Mouse (Mus musculus): ENCODE data around the gene Gnai1.
"Not testable (repeated sequence)": the region's sequence is repeated elsewhere in the genome, so short reads cannot be mapped to it uniquely, and the experiment has no call there.

Gnai1 gene

DNA sequence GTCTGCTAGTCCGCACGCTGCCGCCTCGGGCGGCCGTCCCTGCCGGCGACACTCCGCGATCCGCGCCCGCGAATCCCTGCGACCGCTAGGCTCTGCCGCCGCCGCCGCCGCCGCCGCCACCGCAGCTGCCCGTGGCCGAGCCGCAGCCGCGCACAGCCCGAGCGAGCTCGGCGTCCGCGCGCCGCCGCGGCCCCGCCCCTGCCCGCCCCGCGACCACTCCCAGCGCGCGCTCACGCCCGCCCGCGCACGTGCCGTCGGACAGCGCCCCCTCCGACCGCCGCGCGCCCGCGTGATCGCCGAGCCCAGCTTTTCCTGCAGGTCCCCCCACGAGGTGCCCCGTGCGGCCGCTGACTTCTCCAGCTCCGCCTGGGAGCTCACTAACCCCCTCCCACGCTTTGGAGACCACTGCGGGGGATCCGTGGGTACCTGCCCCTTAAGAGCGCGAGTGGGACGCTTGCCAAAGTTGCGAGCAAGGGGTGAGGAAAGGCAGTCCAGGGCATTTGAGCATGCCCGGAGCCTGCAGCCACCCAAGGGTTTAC, at the start of gene Gnai1:
TSS of gene Gnai1 (minus strand) at position 75 of the 539 bp plus-strand sequence.
- peak; percentile 73 for DNase-seq (ENCODE audit: low read depth, low spot score)

DNA sequence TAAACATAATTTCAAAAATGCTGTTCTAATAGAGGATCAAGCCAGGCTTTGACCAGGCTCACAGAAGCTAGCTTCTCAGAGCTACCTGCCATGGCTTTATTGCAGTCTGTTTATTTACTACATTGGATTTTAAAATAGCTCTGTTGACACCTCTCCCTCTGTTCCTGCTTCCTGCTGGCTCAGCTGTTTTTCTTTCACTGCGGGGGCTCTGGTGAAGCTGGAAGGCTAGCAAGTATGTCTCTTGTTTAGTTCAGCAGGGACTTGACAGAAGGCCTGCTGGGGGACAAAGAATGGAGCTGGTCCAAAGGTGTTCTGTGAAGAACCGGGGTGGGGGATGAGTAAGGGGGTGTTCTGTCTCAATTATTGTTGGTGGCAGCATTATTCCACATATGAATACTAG, 7.7 kb upstream of the Gnai1 start:
- peak; percentile 17 for DNase-seq (ENCODE audit: low read depth, low spot score)

- no peak for DNase-seq (ENCODE audit: low read depth, low spot score)
These were observed 5.3 kb upstream of the Gnai1 start for GRCm38 (mm10) chr5:18365460-18365859.

DNA sequence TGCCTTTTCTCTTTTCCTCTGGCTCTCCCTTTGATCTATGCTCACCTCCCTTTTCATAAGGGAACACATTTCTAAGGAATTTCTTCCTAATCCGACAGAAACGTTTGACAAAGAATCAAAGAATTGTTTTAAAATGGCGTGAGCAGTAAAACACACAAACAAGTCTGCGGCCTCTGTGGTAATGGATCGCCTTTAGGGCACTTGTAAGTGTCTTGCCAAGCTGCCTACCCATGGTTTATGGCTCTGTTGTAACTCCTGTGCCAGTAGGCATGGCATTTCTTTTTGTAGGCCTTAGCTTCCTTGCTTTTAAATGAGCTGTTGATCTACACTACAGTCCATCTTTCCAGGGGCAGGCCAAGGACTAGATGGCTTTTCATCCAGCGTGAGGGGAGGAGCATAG, 801 bp upstream of the Gnai1 start:
- DNase-seq (ENCODE audit: low read depth, low spot score): no peak

GRCm38 (mm10) chr5:18359376-18360280, 527 bp downstream of the Gnai1 start:
- DNase-seq (ENCODE audit: low read depth, low spot score): peak; percentile 64

DNA sequence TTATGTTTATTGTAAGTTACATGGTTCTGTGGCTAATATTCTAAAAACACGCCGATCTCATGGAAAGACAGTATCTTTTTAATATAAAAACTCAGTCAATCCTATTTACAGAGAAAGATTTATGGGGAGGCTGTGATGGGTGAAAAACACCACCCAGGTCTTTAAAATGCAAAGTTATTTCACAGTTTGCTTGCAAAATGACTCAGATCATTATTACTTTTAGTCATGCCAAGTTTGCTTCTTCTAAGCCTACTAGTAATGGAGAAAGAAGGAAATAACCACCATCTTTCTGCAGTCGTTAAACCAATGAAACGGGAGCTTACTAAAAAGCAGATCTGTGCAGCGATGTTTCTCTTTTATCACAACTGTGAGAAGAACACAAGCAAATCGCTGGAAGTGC, 1.4 kb downstream of the Gnai1 start:
- DNase-seq (ENCODE audit: low read depth, low spot score): no peak

DNA sequence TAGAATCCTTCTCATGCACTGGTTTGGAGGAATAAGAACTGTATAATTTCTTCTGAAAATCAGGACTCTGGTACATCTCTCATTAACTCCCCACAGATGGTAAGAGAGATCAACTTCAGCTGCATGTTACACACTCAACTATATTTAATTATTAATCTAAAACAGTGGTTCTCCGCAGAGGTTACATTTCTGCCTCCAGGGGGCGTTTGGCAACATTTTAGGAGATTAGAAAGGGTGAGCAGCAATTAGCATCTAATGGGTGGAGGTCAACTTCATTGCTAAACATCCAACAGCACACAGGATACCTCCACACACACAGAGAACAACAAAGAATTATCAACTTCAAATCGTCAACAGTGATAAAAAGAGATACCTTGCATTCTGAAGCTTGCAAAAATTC, 2.0 kb downstream of the Gnai1 start:
- DNase-seq (ENCODE audit: low read depth, low spot score): peak; percentile 75

DNA sequence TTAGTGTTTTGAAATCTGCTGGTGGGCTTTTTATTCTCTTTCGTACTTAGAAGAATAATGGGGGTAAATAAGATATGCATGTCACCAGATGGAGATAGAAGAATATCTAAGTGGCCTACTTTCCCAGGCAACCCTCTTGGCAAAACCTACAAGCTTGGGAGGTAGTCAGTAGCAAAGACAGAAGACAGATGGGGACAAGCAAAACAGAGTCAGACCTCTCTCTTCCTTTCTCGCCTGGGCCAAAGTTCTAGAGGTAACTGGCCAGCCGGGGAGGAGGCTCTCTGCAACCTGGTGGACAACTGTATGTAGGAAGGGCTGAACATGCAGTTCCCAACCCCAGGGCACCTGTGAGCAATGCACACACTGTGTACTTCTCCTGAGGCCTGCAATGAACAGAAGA, 12.9 kb downstream of the Gnai1 start:
- no peak for DNase-seq (ENCODE audit: low read depth, low spot score)

DNA sequence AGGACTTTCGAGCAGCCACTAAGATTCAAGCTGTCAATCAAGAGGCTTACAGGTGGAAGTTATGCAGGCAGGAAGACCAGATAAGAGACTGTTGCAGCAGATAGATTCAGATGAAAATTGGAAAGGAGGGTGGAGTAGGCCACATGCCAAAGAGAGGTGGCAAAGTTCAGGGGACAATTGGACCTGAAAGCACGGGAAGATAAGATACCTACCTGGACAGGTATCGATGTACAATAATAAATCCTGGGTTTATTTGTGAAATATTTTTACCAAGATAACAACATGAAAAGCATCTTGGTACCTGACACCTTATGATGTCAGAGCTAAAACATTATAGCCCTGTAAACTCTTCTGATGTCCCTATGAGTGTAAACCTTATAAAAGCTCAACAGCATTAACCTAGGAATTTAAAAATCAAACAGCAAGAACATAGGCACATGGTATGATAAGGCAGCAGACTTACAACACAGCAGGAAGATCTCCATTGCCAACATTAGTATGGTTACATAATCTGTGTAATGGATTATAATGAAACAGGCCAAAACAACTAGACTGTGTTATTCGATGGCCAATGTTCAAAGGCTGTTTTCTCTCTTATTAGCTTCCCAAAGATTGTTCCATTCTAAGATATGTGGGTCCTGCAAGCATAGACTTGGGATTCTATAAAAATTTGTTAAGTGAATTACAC, 16.6 kb downstream of the Gnai1 start:
- DNase-seq (ENCODE audit: low read depth, low spot score): no peak

- no peak for DNase-seq (ENCODE audit: low read depth, low spot score)
These were observed 17.2 kb downstream of the Gnai1 start for GRCm38 (mm10) chr5:18342765-18343454.

DNA sequence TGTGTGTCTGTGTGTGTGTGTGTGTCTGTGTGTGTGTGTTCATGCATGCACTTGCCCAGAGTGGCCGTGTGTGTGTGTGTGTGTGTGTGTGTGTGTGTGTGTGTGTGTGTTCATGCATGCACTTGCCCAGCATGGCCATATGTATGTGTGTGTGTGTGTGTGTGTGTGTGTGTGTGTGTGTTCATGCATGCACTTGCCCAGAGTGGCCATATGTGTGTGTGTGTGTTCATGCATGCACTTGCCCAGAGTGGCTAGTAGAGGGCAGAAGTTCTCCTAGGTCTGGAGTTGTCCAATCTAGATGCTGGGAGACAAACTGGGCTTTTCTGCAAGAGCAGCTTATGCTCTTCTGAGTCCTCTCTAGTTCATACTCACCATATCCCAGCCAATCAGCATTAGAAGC, 18.3 kb downstream of the Gnai1 start:
- not testable (repeated sequence) for DNase-seq (ENCODE audit: low read depth, low spot score)

- DNase-seq (ENCODE audit: low read depth, low spot score): no peak
These were observed 27.9 kb downstream of the Gnai1 start for GRCm38 (mm10) chr5:18332256-18332655.

GRCm38 (mm10) chr5:18330726-18331125, 29.4 kb downstream of the Gnai1 start:
- DNase-seq (ENCODE audit: low read depth, low spot score): no peak

DNA sequence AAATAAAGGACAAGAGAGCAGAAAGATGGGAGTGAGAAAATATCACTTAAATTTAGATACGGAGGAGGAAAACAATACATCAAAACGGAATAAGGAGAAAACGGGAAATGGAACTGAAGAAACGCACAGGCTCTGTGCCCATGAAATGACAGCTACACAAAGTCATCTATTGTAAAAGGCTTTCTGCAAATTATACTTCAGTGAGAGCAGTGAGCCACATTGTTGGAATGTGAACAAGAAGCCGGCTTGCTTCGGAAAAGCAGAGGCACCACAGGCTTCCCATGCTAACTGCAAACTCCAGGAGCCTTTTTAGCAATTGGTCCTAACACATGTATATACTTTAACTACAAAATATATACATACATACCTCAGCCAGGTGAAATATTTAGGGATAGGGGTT, 34.0 kb downstream of the Gnai1 start:
- DNase-seq (ENCODE audit: low read depth, low spot score): no peak

- DNase-seq (ENCODE audit: low read depth, low spot score): no peak
These were observed 36.6 kb downstream of the Gnai1 start for GRCm38 (mm10) chr5:18323534-18323933.

DNA sequence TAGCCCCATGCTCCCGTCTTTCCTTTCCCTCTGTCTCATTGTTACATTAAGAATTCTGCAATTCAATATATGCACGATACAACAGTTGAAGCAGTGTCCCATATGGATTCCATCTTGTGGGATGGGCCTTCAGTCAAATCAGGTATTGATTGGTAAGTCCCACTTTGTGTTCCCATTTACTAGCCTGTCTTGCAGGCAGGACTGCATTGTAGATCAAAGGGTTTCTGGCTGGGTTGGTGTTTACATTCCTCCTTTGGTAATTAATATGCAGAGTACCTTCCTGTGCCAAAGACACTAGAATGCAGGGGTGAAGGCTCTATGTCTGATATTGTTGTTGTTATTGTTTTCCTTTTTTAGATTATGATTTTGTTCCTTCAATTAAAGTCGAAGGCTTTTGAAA, 38.5 kb downstream of the Gnai1 start:
- DNase-seq (ENCODE audit: low read depth, low spot score): no peak

DNA sequence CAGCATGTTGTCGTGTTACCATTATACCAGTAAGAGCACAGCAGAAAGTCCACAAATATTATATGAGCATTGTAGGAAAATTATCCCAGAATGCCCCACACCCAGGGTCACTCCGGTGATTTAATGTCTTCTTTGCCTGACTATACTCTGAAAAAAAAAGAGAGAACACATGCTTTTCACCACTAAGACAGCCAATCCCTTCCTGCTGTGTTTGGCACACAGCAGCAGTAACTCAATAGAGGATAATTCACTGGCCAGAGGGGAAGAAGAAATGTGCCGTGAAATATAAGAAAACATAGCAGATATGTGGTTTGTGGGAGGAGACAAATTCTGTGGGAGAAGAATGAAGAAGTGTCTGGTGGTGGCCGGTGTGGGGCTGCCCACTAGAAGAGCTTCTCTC, 41.3 kb downstream of the Gnai1 start:
- no peak for DNase-seq (ENCODE audit: low read depth, low spot score)

- DNase-seq (ENCODE audit: low read depth, low spot score): no peak
These were observed 52.8 kb downstream of the Gnai1 start for GRCm38 (mm10) chr5:18307229-18307804.

GRCm38 (mm10) chr5:18296584-18296983, 63.6 kb downstream of the Gnai1 start:
- DNase-seq (ENCODE audit: low read depth, low spot score): no peak

DNA sequence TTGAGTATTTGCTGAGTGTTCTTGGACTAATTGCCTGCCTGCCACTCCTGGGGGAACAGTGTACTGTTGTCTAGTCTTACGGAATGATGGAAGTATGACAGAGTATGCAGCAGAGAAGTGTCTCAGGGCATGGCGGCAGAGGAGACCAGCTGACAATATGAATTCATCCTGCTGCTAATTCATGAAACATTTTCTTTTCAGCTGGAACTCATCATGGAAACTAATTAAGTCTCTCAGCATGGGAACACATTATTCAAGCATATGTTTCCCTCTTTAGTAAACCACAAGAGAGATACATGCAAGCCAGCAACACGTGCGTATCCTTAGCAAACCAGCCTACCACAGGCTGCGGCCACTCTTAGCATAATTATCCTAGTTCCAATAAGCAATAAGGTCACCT, 67.4 kb downstream of the Gnai1 start:
- DNase-seq (ENCODE audit: low read depth, low spot score): no peak

GRCm38 (mm10) chr5:18289530-18289929, 70.6 kb downstream of the Gnai1 start:
- no peak for DNase-seq (ENCODE audit: low read depth, low spot score)

DNA sequence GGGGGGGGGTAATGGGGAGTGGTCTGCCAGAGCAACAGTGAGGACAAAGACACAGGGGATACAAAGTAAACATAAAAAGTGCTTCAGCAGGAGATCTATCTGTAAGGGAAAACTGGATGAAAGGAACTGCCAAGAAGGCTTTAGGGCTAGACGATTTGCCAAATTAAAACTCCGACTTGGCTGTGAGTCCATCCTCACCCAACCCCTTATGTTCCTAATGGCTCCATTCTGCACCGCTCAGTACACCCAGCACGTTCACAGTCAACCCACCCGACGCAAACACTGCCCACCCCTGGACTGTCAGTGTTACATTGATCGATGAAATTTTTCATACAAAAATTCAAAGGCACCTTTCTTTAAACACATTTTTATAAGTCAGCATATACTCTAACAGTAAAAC, 71.5 kb downstream of the Gnai1 start:
- DNase-seq (ENCODE audit: low read depth, low spot score): no peak
